Mouse (Mus musculus) midbrain, embryonic 13.5 days (tissue): ENCODE measurements at regions not wholly inside any gene's neighbourhood (a gene's known extent, or its start where the extent isn't known, plus 50 kb on each side); places are given as distances from the start of the nearest gene placed in this dataset.
A peak's percentile ranks its signal among the peaks of the same experiment; 100 is the strongest.
"Not testable (repeated sequence)": the region's sequence is repeated elsewhere in the genome, so short reads cannot be mapped to it uniquely, and the experiment has no call there.

Source experiments
- ATAC-seq: fragments of 200-750 bp; cut with Nextera tagmentation; 2 replicates; pipeline ENCODE4 v1.8.0; 2017; ENCODE audit warnings: mild to moderate bottlenecking, moderate TSS enrichment, moderate library complexity
- H3K27ac ChIP-seq: fragments of 300-500 bp; sonication (generic); 2 replicates; pipeline ENCODE4 v1.5.1; 2015; ENCODE audit warnings: inconsistent platforms, mild to moderate bottlenecking, moderate library complexity
- H3K27me3 ChIP-seq: fragments of 300-500 bp; sonication (generic); 2 replicates; pipeline ENCODE4 v1.6.1; 2015; ENCODE audit warnings: mild to moderate bottlenecking, inconsistent platforms
- H3K36me3 ChIP-seq: fragments of 300-500 bp; sonication (generic); 2 replicates; pipeline ENCODE4 v1.6.1; 2015; ENCODE audit warnings: mild to moderate bottlenecking, inconsistent platforms
- H3K4me1 ChIP-seq: fragments of 300-500 bp; sonication (generic); replicated peaks from 2 replicates; pipeline ENCODE4 v1.6.1; 2015; ENCODE audit warnings: inconsistent platforms
- H3K4me2 ChIP-seq: fragments of 300-500 bp; sonication (generic); replicated peaks from 2 replicates; pipeline ENCODE4 v1.6.1; 2015; ENCODE audit warnings: moderate library complexity, mild to moderate bottlenecking, inconsistent platforms
- H3K4me3 ChIP-seq: fragments of 300-500 bp; sonication (generic); replicated peaks from 2 replicates; pipeline ENCODE4 v1.5.1; 2015; ENCODE audit warnings: mild to moderate bottlenecking, inconsistent platforms
- H3K9ac ChIP-seq: fragments of 300-500 bp; sonication (generic); replicated peaks from 2 replicates; pipeline ENCODE4 v1.6.1; 2015; ENCODE audit warnings: mild to moderate bottlenecking, inconsistent platforms
- H3K9me3 ChIP-seq: fragments of 300-500 bp; sonication (generic); 2 replicates; pipeline ENCODE4 v1.6.1; 2016; ENCODE audit warnings: mild to moderate bottlenecking, inconsistent platforms
- WGBS: fragments of 180-500 bp; shearing (Covaris S2); methylation state at CpG from one replicate; pipeline ENCODE4 v1.1.7; 2015; 5-methylcytosine and 5-hydroxymethylcytosine counted together

- no peaks in the 10 kb centered on the region for H3K4me1 ChIP-seq
- WGBS, result 89% methylated on average over 3 of the region's 3 CpGs
- H3K9me3 ChIP-seq, result 0 out of 2 replicates have a peak, but pooled peaks cover 3% of the 10 kb centered on the region
- no peak for ATAC-seq
- no peaks in the 10 kb centered on the region for H3K27me3 ChIP-seq
- no peaks in the 10 kb centered on the region for H3K36me3 ChIP-seq
- no peak overlapping the region for H3K27ac ChIP-seq
- H3K4me2 ChIP-seq, result no peak overlapping the region
- H3K4me3 ChIP-seq, result no peak overlapping the region
- no peak overlapping the region for H3K9ac ChIP-seq
Observed at GRCm38 (mm10) chr3:8142190-8142589, 1467.7 kb downstream of the Zfp704 start.

GRCm38 (mm10) chr3:8141664-8142084 lies 1468.2 kb downstream of the Zfp704 start:
- Histone ChIP-seq H3K4me1 (no peaks in the 10 kb centered on the region), H3K36me3 (no peaks in the 10 kb centered on the region), H3K27me3 (no peaks in the 10 kb centered on the region), H3K9ac (no peak overlapping the region), H3K4me3 (no peak overlapping the region), H3K9me3 (no peaks in the 10 kb centered on the region), H3K4me2 (no peak overlapping the region), H3K27ac (no peak overlapping the region)
- 0 out of 2 replicates have a peak, but pooled peaks have one; percentile 30 for ATAC-seq
- 57% methylated on average over 2 of the region's 2 CpGs for WGBS

- H3K4me2 ChIP-seq, ATAC-seq, H3K9me3 ChIP-seq, H3K27ac ChIP-seq, H3K4me3 ChIP-seq, H3K9ac ChIP-seq, H3K4me1 ChIP-seq, H3K36me3 ChIP-seq, H3K27me3 ChIP-seq: not testable (repeated sequence)
- 29% methylated on average over 1 of the region's 1 CpGs for WGBS
Observed at GRCm38 (mm10) chr3:8123641-8124040, 1486.2 kb downstream of the Zfp704 start.

GRCm38 (mm10) chr3:8123141-8123540 lies 1486.7 kb downstream of the Zfp704 start:
- no peak for ATAC-seq
- WGBS, result 67% methylated on average over 3 of the region's 3 CpGs
- Histone ChIP-seq H3K27ac (no peak overlapping the region), H3K4me2 (no peak overlapping the region), H3K9ac (no peak overlapping the region), H3K4me1 (no peaks in the 10 kb centered on the region), H3K4me3 (no peak overlapping the region), H3K27me3 (no peaks in the 10 kb centered on the region), H3K9me3 (no peaks in the 10 kb centered on the region), H3K36me3 (no peaks in the 10 kb centered on the region)

- Histone ChIP-seq H3K4me3 (no peak overlapping the region), H3K4me1 (no peaks in the 10 kb centered on the region), H3K27ac (no peak overlapping the region), H3K9me3 (no peaks in the 10 kb centered on the region), H3K4me2 (no peak overlapping the region), H3K9ac (no peak overlapping the region), H3K36me3 (no peaks in the 10 kb centered on the region), H3K27me3 (no peaks in the 10 kb centered on the region)
- no peak for ATAC-seq
- 91% methylated on average over 1 of the region's 1 CpGs for WGBS
Observed at GRCm38 (mm10) chr3:8098291-8098690, 1478.0 kb upstream of the 1700008P02Rik start.

- Histone ChIP-seq H3K27ac (no peak overlapping the region), H3K4me2 (no peak overlapping the region), H3K36me3 (no peaks in the 10 kb centered on the region), H3K9me3 (no peaks in the 10 kb centered on the region), H3K4me3 (no peak overlapping the region), H3K9ac (no peak overlapping the region), H3K4me1 (no peaks in the 10 kb centered on the region), H3K27me3 (no peaks in the 10 kb centered on the region)
- ATAC-seq, result no peak
- 81% methylated on average over 2 of the region's 2 CpGs for WGBS
Observed at GRCm38 (mm10) chr3:8084749-8085148, 1464.5 kb upstream of the 1700008P02Rik start.

- Histone ChIP-seq H3K9me3 (no peaks in the 10 kb centered on the region), H3K27ac (no peak overlapping the region), H3K36me3 (no peaks in the 10 kb centered on the region), H3K9ac (no peak overlapping the region), H3K4me1 (no peaks in the 10 kb centered on the region), H3K4me3 (no peak overlapping the region), H3K4me2 (no peak overlapping the region), H3K27me3 (no peaks in the 10 kb centered on the region)
- ATAC-seq, result no peak
Observed at GRCm38 (mm10) chr3:8053711-8054110, 1433.5 kb upstream of the 1700008P02Rik start.

GRCm38 (mm10) chr3:8051167-8051566 lies 1430.9 kb upstream of the 1700008P02Rik start:
- Histone ChIP-seq H3K36me3 (no peaks in the 10 kb centered on the region), H3K9ac (no peak overlapping the region), H3K4me2 (no peak overlapping the region), H3K9me3 (no peaks in the 10 kb centered on the region), H3K4me3 (no peak overlapping the region), H3K27me3 (no peaks in the 10 kb centered on the region), H3K27ac (no peak overlapping the region), H3K4me1 (no peaks in the 10 kb centered on the region)
- WGBS, result 87% methylated on average over 4 of the region's 4 CpGs
- no peak for ATAC-seq

- H3K9ac ChIP-seq, result no peak overlapping the region
- H3K4me1 ChIP-seq, result no peaks in the 10 kb centered on the region
- H3K36me3 ChIP-seq, result no peaks in the 10 kb centered on the region
- no peak overlapping the region for H3K4me3 ChIP-seq
- no peak overlapping the region for H3K4me2 ChIP-seq
- no peak overlapping the region for H3K27ac ChIP-seq
- H3K27me3 ChIP-seq, result no peaks in the 10 kb centered on the region
- H3K9me3 ChIP-seq, result no peaks in the 10 kb centered on the region
- WGBS, result 70% methylated on average over 1 of the region's 1 CpGs
- peak; percentile 68 for ATAC-seq
Observed at GRCm38 (mm10) chr3:8049706-8050105, 1429.5 kb upstream of the 1700008P02Rik start.

GRCm38 (mm10) chr3:8046348-8046747 lies 1426.1 kb upstream of the 1700008P02Rik start:
- no peaks in the 10 kb centered on the region for H3K36me3 ChIP-seq
- ATAC-seq, result no peak
- no peak overlapping the region for H3K4me2 ChIP-seq
- no peak overlapping the region for H3K9ac ChIP-seq
- WGBS, result 72% methylated on average over 3 of the region's 3 CpGs
- no peak overlapping the region for H3K27ac ChIP-seq
- no peak overlapping the region for H3K4me3 ChIP-seq
- H3K9me3 ChIP-seq, result no peaks in the 10 kb centered on the region
- H3K4me1 ChIP-seq, result no peaks in the 10 kb centered on the region
- H3K27me3 ChIP-seq, result no peaks in the 10 kb centered on the region

- Histone ChIP-seq H3K36me3 (no peaks in the 10 kb centered on the region), H3K27me3 (no peaks in the 10 kb centered on the region), H3K4me3 (no peak overlapping the region), H3K4me1 (peaks cover 8% of the 10 kb centered on the region; the same call in 1 of the 2 replicates), H3K27ac (no peak overlapping the region; the same call in 1 of the 2 replicates), H3K9ac (no peak overlapping the region), H3K4me2 (no peak overlapping the region), H3K9me3 (no peaks in the 10 kb centered on the region)
- ATAC-seq, result 0 out of 2 replicates have a peak, but pooled peaks have one; percentile 62
- WGBS, result 58% methylated on average over 1 of the region's 1 CpGs
Observed at GRCm38 (mm10) chr3:8036697-8037096, 1416.5 kb upstream of the 1700008P02Rik start.

- no peaks in the 10 kb centered on the region for H3K9me3 ChIP-seq
- 0 out of 2 replicates have a peak, but pooled peaks have one; percentile 27 for ATAC-seq
Observed at GRCm38 (mm10) chr3:8035091-8035729, 1415.0 kb upstream of the 1700008P02Rik start.

More at GRCm38 (mm10) chr3:8035091-8035729, 1415.0 kb upstream of the 1700008P02Rik start:
- H3K27me3 ChIP-seq, result no peaks in the 10 kb centered on the region
- H3K4me3 ChIP-seq, result no peak overlapping the region
- no peak overlapping the region for H3K27ac ChIP-seq
- H3K4me2 ChIP-seq, result no peak overlapping the region
- no peak overlapping the region for H3K9ac ChIP-seq
- peaks cover 8% of the 10 kb centered on the region; the same call in 1 of the 2 replicates for H3K4me1 ChIP-seq
- no peaks in the 10 kb centered on the region for H3K36me3 ChIP-seq
- 82% methylated on average over 14 of the region's 14 CpGs for WGBS
